Mouse (Mus musculus) hindbrain, embryonic 12.5 days (tissue): ENCODE measurements around the gene Hoxa13. TPM values are rescaled to one million over a fixed set of nuclear protein-coding genes. Genes with fewer than 3 reads are reported as not detected.

ENCODE experiments used
- ATAC-seq: fragments of 200-750 bp; cut with Nextera tagmentation; 2 replicates; pipeline ENCODE4 v1.8.0; 2017; ENCODE audit warnings: moderate TSS enrichment; ENCODE audit not compliant: low FRiP score
- H3K27ac ChIP-seq: fragments of 300-500 bp; sonication (generic); 2 replicates; pipeline ENCODE4 v1.5.1; 2016; ENCODE audit warnings: mild to moderate bottlenecking
- H3K27me3 ChIP-seq: fragments of 300-500 bp; sonication (generic); 2 replicates; pipeline ENCODE4 v1.6.1; 2016; ENCODE audit warnings: mild to moderate bottlenecking
- H3K36me3 ChIP-seq: fragments of 300-500 bp; sonication (generic); 2 replicates; pipeline ENCODE4 v1.6.1; 2016; ENCODE audit warnings: mild to moderate bottlenecking
- H3K4me1 ChIP-seq: fragments of 300-500 bp; sonication (generic); 2 replicates; pipeline ENCODE4 v1.6.1; 2016
- H3K4me2 ChIP-seq: fragments of 300-500 bp; sonication (generic); replicated peaks from 2 replicates; pipeline ENCODE4 v1.6.1; 2016; ENCODE audit warnings: mild to moderate bottlenecking
- H3K4me3 ChIP-seq: fragments of 300-500 bp; sonication (generic); 2 replicates; pipeline ENCODE4 v1.5.1; 2016; ENCODE audit warnings: mild to moderate bottlenecking
- H3K9ac ChIP-seq: fragments of 300-500 bp; sonication (generic); 2 replicates; pipeline ENCODE4 v1.6.1; 2016; ENCODE audit warnings: mild to moderate bottlenecking, moderate library complexity
- H3K9me3 ChIP-seq: fragments of 300-500 bp; sonication (generic); replicated peaks from 2 replicates; pipeline ENCODE4 v1.6.1; 2016; ENCODE audit warnings: mild to moderate bottlenecking
- WGBS: fragments of 180-500 bp; shearing (Covaris S2); methylation state at CpG from one replicate; pipeline ENCODE4 v1.1.7; 2016; 5-methylcytosine and 5-hydroxymethylcytosine counted together
- polyA plus RNA-seq: library from polyadenylated mRNA; unstranded; fragments of >200 nt; fragmentation: Nextera tagmentation; extraction: Ambion mirVana; gene quantifications from 2 replicates; pipeline ENCODE4 v1.2.1, GENCODE M21; 2016

Hoxa13 gene
- polyA plus RNA-seq, 1 experiment from 2014 or later = not detected

- 72% methylated on average over 12 of the region's 12 CpGs for WGBS
- ATAC-seq = no peak
- Histone ChIP-seq H3K27ac (no peak overlapping the region), H3K9me3 (no peaks in the 10 kb centered on the region), H3K9ac (no peak overlapping the region), H3K4me2 (no peak overlapping the region), H3K4me3 (no peak overlapping the region), H3K4me1 (no peaks in the 10 kb centered on the region), H3K27me3 (peaks cover 68% of the 10 kb centered on the region), H3K36me3 (no peaks in the 10 kb centered on the region)
These were observed 20.4 kb upstream of the Hoxa13 start for GRCm38 (mm10) chr6:52281084-52281483.

DNA sequence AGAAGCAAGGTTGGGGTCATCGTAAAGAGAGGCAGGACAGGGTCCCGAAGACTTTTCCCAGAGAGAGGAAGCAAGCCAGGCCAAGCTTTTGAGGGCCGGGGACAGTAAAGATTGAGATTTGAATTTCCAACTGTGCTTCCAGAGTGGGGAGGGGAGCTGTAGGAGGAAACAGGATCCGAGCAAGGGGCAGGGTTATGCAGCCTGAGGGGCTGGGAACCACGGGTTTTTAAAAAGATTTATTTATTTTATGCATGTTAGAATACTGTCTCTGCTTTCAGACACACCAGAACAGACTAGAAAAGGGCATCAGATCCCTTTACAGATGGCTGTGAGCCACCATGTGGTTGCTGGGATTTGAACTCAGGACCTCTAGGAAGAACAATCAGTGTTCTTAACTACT lies 16.2 kb upstream of the Hoxa13 start:
- no peaks in the 10 kb centered on the region for H3K4me1 ChIP-seq
- no peaks in the 10 kb centered on the region for H3K9me3 ChIP-seq
- WGBS = 3% methylated on average over 5 of the region's 5 CpGs
- no peak for ATAC-seq
- H3K27me3 ChIP-seq = peaks cover 93% of the 10 kb centered on the region
- no peak overlapping the region for H3K27ac ChIP-seq
- H3K36me3 ChIP-seq = no peaks in the 10 kb centered on the region
- no peak overlapping the region for H3K9ac ChIP-seq
- H3K4me2 ChIP-seq = no peak overlapping the region
- H3K4me3 ChIP-seq = no peak overlapping the region

DNA sequence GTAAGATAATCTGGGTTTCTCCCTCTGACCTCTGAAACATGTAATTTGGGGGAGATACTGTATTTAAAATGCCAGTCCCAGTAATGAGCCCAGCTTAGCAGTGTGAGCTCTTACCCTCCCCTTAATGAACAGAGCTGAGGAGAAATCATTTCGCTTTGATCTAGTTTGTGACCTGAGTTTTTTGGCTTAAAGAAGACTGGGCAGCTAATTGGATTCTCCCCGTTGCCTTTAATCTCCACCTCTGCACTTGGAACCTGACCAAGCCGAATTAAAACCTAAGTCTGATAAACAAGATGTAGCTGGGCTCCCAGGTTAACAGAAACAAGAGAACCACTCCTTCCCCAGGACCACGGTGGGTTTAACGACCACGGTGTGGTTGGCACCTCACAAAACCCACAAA lies 15.7 kb upstream of the Hoxa13 start:
- no peak for ATAC-seq
- Histone ChIP-seq H3K4me1 (no peaks in the 10 kb centered on the region), H3K27me3 (peaks cover 95% of the 10 kb centered on the region), H3K9me3 (no peaks in the 10 kb centered on the region), H3K4me2 (no peak overlapping the region), H3K4me3 (no peak overlapping the region), H3K9ac (no peak overlapping the region), H3K27ac (no peak overlapping the region), H3K36me3 (no peaks in the 10 kb centered on the region)
- WGBS = 4% methylated on average over 6 of the region's 6 CpGs

GRCm38 (mm10) chr6:52275563-52276280 lies 15.0 kb upstream of the Hoxa13 start:
- no peak for ATAC-seq
- Histone ChIP-seq H3K27ac (no peak overlapping the region), H3K4me3 (no peak overlapping the region), H3K27me3 (peaks cover 95% of the 10 kb centered on the region), H3K4me1 (no peaks in the 10 kb centered on the region), H3K9me3 (no peaks in the 10 kb centered on the region), H3K9ac (no peak overlapping the region), H3K4me2 (no peak overlapping the region), H3K36me3 (no peaks in the 10 kb centered on the region)
- 6% methylated on average over 8 of the region's 8 CpGs for WGBS

GRCm38 (mm10) chr6:52274576-52274975 lies 13.9 kb upstream of the Hoxa13 start:
- Histone ChIP-seq H3K9ac (no peak overlapping the region), H3K9me3 (no peaks in the 10 kb centered on the region), H3K4me2 (no peak overlapping the region), H3K4me3 (no peak overlapping the region), H3K27ac (no peak overlapping the region), H3K36me3 (no peaks in the 10 kb centered on the region), H3K27me3 (peaks cover 97% of the 10 kb centered on the region), H3K4me1 (no peaks in the 10 kb centered on the region)
- WGBS = 3% methylated on average over 11 of the region's 11 CpGs
- no peak for ATAC-seq

DNA sequence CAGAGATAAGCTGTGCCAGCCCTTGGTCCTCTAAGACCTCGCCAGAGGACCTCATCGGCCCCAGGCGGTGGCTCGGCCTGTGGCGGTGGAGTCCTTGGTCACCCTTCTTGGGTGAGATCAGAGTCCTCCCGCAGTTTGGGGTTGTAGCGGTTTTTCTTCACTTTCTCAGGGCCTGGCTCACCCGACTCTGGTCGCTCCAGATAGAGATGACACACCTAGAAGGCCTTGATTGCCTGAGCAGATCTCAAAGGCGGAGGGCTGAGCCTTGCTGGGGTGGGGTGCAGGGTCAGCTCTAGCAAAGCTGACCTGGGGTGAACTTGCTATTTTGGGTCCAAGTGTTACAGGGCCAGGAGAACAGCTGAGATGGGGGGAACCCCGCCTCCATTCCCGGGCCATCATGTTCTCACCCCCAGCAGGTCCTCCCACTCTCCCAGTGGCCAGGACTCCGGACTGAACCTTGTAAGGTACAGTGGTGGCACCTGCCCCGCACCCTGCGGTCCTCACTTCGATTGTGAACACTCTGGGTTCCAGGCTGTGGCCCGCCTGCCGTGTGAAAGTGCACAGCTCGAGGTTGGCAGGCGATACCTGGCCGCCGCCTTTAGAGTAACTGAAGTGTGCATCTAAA lies 13.1 kb upstream of the Hoxa13 start:
- WGBS = 2% methylated on average over 22 of the region's 22 CpGs
- peaks cover 97% of the 10 kb centered on the region for H3K27me3 ChIP-seq
- no peak overlapping the region for H3K27ac ChIP-seq
- no peaks in the 10 kb centered on the region for H3K4me1 ChIP-seq
- no peaks in the 10 kb centered on the region for H3K36me3 ChIP-seq
- ATAC-seq = no peak
- no peak overlapping the region for H3K4me2 ChIP-seq
- no peak overlapping the region for H3K4me3 ChIP-seq
- no peaks in the 10 kb centered on the region for H3K9me3 ChIP-seq
- no peak overlapping the region for H3K9ac ChIP-seq

GRCm38 (mm10) chr6:52272766-52273655 lies 12.3 kb upstream of the Hoxa13 start:
- Histone ChIP-seq H3K27ac (no peak overlapping the region), H3K4me2 (no peak overlapping the region), H3K36me3 (no peaks in the 10 kb centered on the region), H3K9ac (no peak overlapping the region), H3K4me3 (no peak overlapping the region), H3K9me3 (no peaks in the 10 kb centered on the region), H3K4me1 (no peaks in the 10 kb centered on the region), H3K27me3 (peaks cover 98% of the 10 kb centered on the region)
- ATAC-seq = no peak
- 3% methylated on average over 22 of the region's 22 CpGs for WGBS

DNA sequence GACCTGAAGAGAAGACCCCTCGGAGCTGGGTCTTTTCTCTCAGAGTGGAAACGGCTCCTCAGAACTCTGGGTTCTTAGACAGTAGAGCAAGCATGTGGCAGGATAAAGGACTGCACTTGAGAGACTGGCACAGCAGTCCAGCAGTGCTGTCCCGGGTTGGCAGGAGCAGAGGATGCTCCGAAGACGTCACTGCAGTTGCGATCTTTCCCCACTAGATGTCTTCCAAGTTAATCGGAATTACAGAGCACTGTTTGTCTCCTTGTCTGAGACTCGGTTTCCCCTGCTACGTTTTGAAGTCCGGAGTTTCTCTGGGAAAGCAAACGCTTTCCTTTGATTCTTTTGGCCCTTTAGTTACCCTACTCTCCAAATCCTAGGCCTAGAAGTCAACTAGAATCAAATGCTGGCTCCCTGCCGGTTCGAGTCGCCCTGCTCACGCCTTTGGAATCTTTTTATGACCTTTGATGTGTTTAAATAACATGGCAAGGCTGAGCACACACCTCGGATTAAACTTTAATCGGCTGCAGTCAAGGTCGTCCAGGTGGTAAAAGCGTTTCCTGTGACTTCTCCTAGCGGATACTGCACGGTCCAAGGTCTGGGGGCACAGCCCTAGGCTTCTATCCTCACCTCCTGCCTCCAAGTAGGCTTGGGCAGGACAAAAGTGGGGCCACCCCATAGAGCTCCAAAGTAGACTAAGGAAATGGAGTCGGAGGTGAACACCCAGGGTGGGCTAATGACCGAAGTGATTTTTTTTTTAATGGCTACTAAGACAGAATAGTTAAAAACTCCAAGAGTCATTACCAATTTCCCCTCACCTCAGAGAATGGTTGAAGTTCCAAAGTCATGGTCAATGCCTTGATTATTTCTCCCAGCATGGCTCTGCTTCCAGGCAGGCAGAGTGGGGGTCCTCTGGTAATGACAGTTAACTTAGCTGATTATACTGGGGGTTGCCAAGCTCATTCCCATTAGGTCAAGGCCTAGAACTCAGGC lies 10.1 kb upstream of the Hoxa13 start:
- peaks cover 96% of the 10 kb centered on the region for H3K27me3 ChIP-seq
- H3K36me3 ChIP-seq = no peaks in the 10 kb centered on the region
- no peaks in the 10 kb centered on the region for H3K9me3 ChIP-seq
- H3K27ac ChIP-seq = no peak overlapping the region
- no peaks in the 10 kb centered on the region for H3K4me1 ChIP-seq
- no peak for ATAC-seq
- 4% methylated on average over 23 of the region's 23 CpGs for WGBS
- no peak overlapping the region for H3K4me3 ChIP-seq
- no peak overlapping the region for H3K4me2 ChIP-seq
- no peak overlapping the region for H3K9ac ChIP-seq

DNA sequence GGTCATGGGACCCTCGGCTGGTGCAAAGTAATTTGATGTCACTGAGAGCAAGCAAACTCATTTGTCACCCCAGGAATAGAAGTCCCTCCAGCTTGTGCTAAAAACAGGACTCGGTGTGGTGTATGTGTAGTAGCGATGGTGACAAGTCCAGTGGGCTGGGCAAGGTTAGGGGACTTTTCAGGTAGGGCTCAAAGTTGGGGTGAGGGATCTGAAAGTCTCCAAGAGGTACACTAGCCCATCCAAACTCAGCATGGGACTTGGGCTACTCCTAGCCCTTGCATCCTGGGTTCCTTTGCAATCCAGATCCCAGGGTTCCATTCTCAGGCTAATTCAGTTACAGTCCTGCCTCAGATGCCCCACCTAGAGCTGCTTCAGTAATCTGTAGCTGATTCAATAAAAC lies 8.1 kb upstream of the Hoxa13 start:
- Histone ChIP-seq H3K9me3 (no peaks in the 10 kb centered on the region), H3K4me2 (no peak overlapping the region), H3K4me3 (no peak overlapping the region), H3K27me3 (peaks cover 96% of the 10 kb centered on the region), H3K36me3 (no peaks in the 10 kb centered on the region), H3K9ac (no peak overlapping the region), H3K27ac (no peak overlapping the region), H3K4me1 (no peaks in the 10 kb centered on the region)
- 3% methylated on average over 3 of the region's 3 CpGs for WGBS
- no peak for ATAC-seq

DNA sequence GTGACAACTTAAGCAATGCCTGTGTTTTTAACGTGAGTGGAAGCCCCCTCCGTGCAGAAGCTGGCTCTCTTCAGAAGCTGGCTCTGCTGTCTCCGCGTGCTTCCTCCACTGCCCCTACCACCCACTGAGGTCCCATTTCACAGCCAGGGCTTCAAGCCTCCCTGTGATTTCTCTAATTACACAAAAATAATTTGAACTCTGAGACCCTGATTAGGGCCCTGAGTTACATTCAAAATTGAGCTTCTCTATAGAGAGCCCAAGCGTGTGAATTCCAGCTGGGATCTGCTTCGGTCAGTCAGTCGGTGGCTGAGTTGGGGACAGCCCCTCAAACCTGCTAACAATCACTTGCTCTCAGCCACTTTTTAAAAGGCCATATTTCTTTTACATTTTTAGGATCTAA lies 7.7 kb upstream of the Hoxa13 start:
- 2% methylated on average over 7 of the region's 7 CpGs for WGBS
- H3K9me3 ChIP-seq = no peaks in the 10 kb centered on the region
- H3K27ac ChIP-seq = no peak overlapping the region
- no peak overlapping the region for H3K4me2 ChIP-seq
- no peak overlapping the region for H3K9ac ChIP-seq
- no peak for ATAC-seq
- H3K36me3 ChIP-seq = no peaks in the 10 kb centered on the region
- H3K27me3 ChIP-seq = peaks cover 96% of the 10 kb centered on the region
- no peak overlapping the region for H3K4me3 ChIP-seq
- H3K4me1 ChIP-seq = no peaks in the 10 kb centered on the region

DNA sequence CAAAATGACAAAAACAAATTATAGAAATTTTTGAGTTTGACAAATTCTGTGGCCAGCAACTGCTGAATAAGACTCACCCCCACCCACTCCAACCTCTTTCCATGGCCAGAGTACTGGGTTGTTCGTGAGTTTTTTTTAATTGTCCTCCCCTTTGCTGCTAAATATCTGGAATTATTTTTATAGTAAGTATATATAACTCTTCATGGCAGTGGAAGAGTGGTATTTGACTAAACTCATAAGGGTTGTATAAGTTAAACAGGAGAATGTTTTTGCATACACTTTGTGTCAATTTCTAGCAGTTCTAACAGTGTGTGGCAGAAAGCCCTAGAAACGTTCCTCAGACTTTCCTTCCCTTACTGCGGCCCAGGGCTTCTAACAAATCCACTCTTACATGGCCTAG lies 7.0 kb upstream of the Hoxa13 start:
- Histone ChIP-seq H3K4me3 (no peak overlapping the region), H3K4me1 (no peaks in the 10 kb centered on the region), H3K27me3 (peaks cover 96% of the 10 kb centered on the region), H3K36me3 (no peaks in the 10 kb centered on the region), H3K27ac (no peak overlapping the region), H3K9me3 (no peaks in the 10 kb centered on the region), H3K9ac (no peak overlapping the region), H3K4me2 (no peak overlapping the region)
- no peak for ATAC-seq
- WGBS = 6% methylated on average over 3 of the region's 3 CpGs

DNA sequence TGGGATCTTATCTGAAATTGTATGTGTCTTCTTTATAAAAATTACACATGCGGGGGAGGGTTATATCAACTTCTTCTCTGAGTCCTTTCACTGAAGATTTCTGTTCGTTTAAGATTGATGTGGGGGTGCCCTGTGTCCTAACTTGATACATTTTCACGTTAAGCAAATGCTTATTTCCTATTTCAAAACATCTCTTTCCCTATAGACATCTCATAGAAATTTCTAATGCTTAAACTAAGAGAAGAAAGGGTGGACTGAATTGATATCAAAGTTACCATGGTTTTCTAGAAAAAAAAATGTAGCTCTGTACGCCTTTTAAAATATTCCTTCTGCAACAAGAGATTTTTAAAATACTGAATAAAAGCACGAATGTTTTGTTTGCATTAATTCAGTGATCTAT lies 6.5 kb upstream of the Hoxa13 start:
- no peak for ATAC-seq
- no peak overlapping the region for H3K27ac ChIP-seq
- H3K4me3 ChIP-seq = no peak overlapping the region
- no peaks in the 10 kb centered on the region for H3K9me3 ChIP-seq
- no peak overlapping the region for H3K4me2 ChIP-seq
- WGBS = 11% methylated on average over 5 of the region's 5 CpGs
- peaks cover 96% of the 10 kb centered on the region for H3K27me3 ChIP-seq
- no peaks in the 10 kb centered on the region for H3K36me3 ChIP-seq
- no peaks in the 10 kb centered on the region for H3K4me1 ChIP-seq
- no peak overlapping the region for H3K9ac ChIP-seq
